Mouse (Mus musculus): ENCODE data around the gene Slc35f4.

- no peak for TF ChIP-seq CTCF (IDR thresholded peaks at IDR 0.05 in 2 of 3, conservative IDR thresholded peaks at IDR 0.05 in 1 of 3; ENCODE audit: control insufficient read depth in 1 of 3, insufficient read depth in 1 of 3, low read depth in 2 of 3, low read length in 3 of 3, poor library complexity in 1 of 3, severe bottlenecking in 1 of 3)
- TF ChIP-seq POLR2A (IDR thresholded peaks at IDR 0.05; ENCODE audit: control insufficient read depth in 1 of 2, insufficient read depth in 1 of 2, low read depth in 1 of 2, low read length in 2 of 2, poor library complexity in 1 of 2), result no peak
- no peak for TF ChIP-seq JUND (IDR thresholded peaks at IDR 0.05; ENCODE audit: low read depth, low read length)
Observed at GRCm38 (mm10) chr14:49300981-49301619, 224.7 kb downstream of the Slc35f4 start.
